Mouse (Mus musculus) cerebellum, adult 2 months (tissue): ENCODE data around the gene Hoxa3. TPM values are rescaled to one million over a fixed set of nuclear protein-coding genes. Genes with fewer than 3 reads are reported as not detected.

Experiments
- DNase-seq, 2 experiments: peaks; one replicate each; pipeline ENCODE4 v3.0.0; 2021
- H3K27ac ChIP-seq: fragments of 200-500 bp; 2 replicates; pipeline ENCODE4 v1.5.1; 2012; ENCODE audit warnings: low read length, control low read depth, inconsistent platforms; ENCODE audit not compliant: insufficient read depth
- H3K27me3 ChIP-seq: fragments of 200-500 bp; 2 replicates; pipeline ENCODE4 v1.6.1; 2012; ENCODE audit warnings: inconsistent platforms, mild to moderate bottlenecking, low read length, moderate library complexity; ENCODE audit not compliant: control insufficient read depth, insufficient read depth
- H3K4me1 ChIP-seq: fragments of 200-500 bp; 2 replicates; pipeline ENCODE4 v1.6.1; 2011; ENCODE audit warnings: low read length; ENCODE audit not compliant: control insufficient read depth, insufficient read depth
- H3K4me3 ChIP-seq: fragments of 200-500 bp; replicated peaks from 2 replicates; pipeline ENCODE3; 2011; ENCODE audit warnings: mild to moderate bottlenecking, low read depth, low read length, control low read depth; ENCODE audit not compliant: insufficient read depth
- CTCF ChIP-seq: fragments of 200-500 bp; IDR thresholded peaks from 2 replicates; pipeline ENCODE4 v1.5.1; 2011; ENCODE audit warnings: low read depth, mild to moderate bottlenecking, control low read depth, low read length, moderate library complexity, borderline replicate concordance; ENCODE audit not compliant: insufficient read depth
- POLR2A ChIP-seq: fragments of 200-500 bp; IDR thresholded peaks from 2 replicates; pipeline ENCODE4 v1.6.1; 2011; ENCODE audit warnings: low read length, control low read depth, borderline replicate concordance; ENCODE audit not compliant: insufficient read depth
- WGBS: fragments of 180-500 bp; shearing (Covaris S2); methylation state at CpG from one replicate; pipeline ENCODE4 v1.1.7; 2018; 5-methylcytosine and 5-hydroxymethylcytosine counted together
- polyA plus RNA-seq: library from polyadenylated mRNA; depleted of rRNA; stranded (reverse); fragments of >200 nt; gene quantifications from 2 replicates; pipeline ENCODE4 v1.2.3, GENCODE M21; 2012

Gene Hoxa3
- polyA plus RNA-seq, 1 experiment, result 2.2 TPM

GRCm38 (mm10) chr6:52182793-52183192 is 30.3 kb downstream of the Hoxa3 start:
- WGBS, result 14% methylated on average over 1 of the region's 1 CpGs
- H3K4me3 ChIP-seq, result no peak overlapping the region
- no peak for DNase-seq
- H3K27me3 ChIP-seq, result peaks cover 7% of the 10 kb centered on the region; the same call in 1 of the 2 replicates
- no peaks in the 10 kb centered on the region for H3K4me1 ChIP-seq
- no peak overlapping the region for H3K27ac ChIP-seq
- TF ChIP-seq POLR2A (no peak), CTCF (no peak)

- Histone ChIP-seq H3K27ac (no peak overlapping the region), H3K4me1 (no peaks in the 10 kb centered on the region), H3K27me3 (peaks cover 7% of the 10 kb centered on the region; the same call in 1 of the 2 replicates), H3K4me3 (no peak overlapping the region)
- 21% methylated on average over 2 of the region's 2 CpGs for WGBS
- no peak for TF ChIP-seq CTCF
- no peak for TF ChIP-seq POLR2A
- DNase-seq, result no peak
Measured at GRCm38 (mm10) chr6:52182030-52182429, 31.1 kb downstream of the Hoxa3 start.

GRCm38 (mm10) chr6:52180726-52181125 is 32.4 kb downstream of the Hoxa3 start:
- Histone ChIP-seq H3K27me3 (peaks cover 9% of the 10 kb centered on the region; the same call in 1 of the 2 replicates), H3K27ac (no peak overlapping the region)
- 9% methylated on average over 3 of the region's 3 CpGs for WGBS

GRCm38 (mm10) chr6:52180213-52180710 is 32.9 kb downstream of the Hoxa3 start:
- Histone ChIP-seq H3K27ac (no peak overlapping the region), H3K4me3 (no peak overlapping the region), H3K4me1 (no peaks in the 10 kb centered on the region), H3K27me3 (peaks cover 6% of the 10 kb centered on the region; the same call in 1 of the 2 replicates)
- no peak for TF ChIP-seq POLR2A
- no peak for TF ChIP-seq CTCF
- DNase-seq, result no peak
- WGBS, result 4% methylated on average over 11 of the region's 11 CpGs

More at GRCm38 (mm10) chr6:52180726-52181125, 32.4 kb downstream of the Hoxa3 start:
- TF ChIP-seq CTCF (no peak), POLR2A (no peak)
- no peaks in the 10 kb centered on the region for H3K4me1 ChIP-seq
- H3K4me3 ChIP-seq, result no peak overlapping the region
- DNase-seq, result no peak

- TF ChIP-seq CTCF (no peak), POLR2A (no peak)
- H3K4me1 ChIP-seq, result no peaks in the 10 kb centered on the region
- H3K4me3 ChIP-seq, result no peak overlapping the region
- no peak overlapping the region for H3K27ac ChIP-seq
- WGBS, result 2% methylated on average over 10 of the region's 10 CpGs
- peaks cover 4% of the 10 kb centered on the region; the same call in 1 of the 2 replicates for H3K27me3 ChIP-seq
- no peak for DNase-seq
Measured at GRCm38 (mm10) chr6:52179690-52180089, 33.4 kb downstream of the Hoxa3 start.

GRCm38 (mm10) chr6:52178918-52179665 is 34.0 kb downstream of the Hoxa3 start:
- Histone ChIP-seq H3K4me1 (no peaks in the 10 kb centered on the region), H3K27me3 (peaks cover 3% of the 10 kb centered on the region; the same call in 1 of the 2 replicates), H3K4me3 (no peak overlapping the region), H3K27ac (no peak overlapping the region)
- DNase-seq, result no peak
- no peak for TF ChIP-seq POLR2A
- no peak for TF ChIP-seq CTCF
- WGBS, result 3% methylated on average over 4 of the region's 4 CpGs

- Histone ChIP-seq H3K4me1 (no peaks in the 10 kb centered on the region), H3K27me3 (peaks cover 3% of the 10 kb centered on the region; the same call in 1 of the 2 replicates), H3K4me3 (no peak overlapping the region), H3K27ac (no peak overlapping the region)
- whole genome bisulfite sequencing, result 2% methylated on average over 9 of the region's 9 CpGs
- no peak for DNase-seq
- no peak for TF ChIP-seq POLR2A
- TF ChIP-seq CTCF, result no peak
Measured at GRCm38 (mm10) chr6:52177806-52178205, 35.3 kb downstream of the Hoxa3 start.
